Mouse (Mus musculus) CH12.LX (cell line): ENCODE measurements at regions not wholly inside any gene's neighbourhood (a gene's known extent, or its start where the extent isn't known, plus 50 kb on each side); places are given as distances from the start of the nearest gene placed in this dataset.

Source experiments
- DNase-seq: peaks from one replicate; pipeline ENCODE4 v3.0.0-alpha.2; 2013; ENCODE audit errors: extremely low read depth
- H3K27ac ChIP-seq: 2 replicates; pipeline ENCODE4 v1.5.1; 2012; ENCODE audit warnings: low read depth, mild to moderate bottlenecking, control low read depth, moderate library complexity; ENCODE audit not compliant: insufficient read depth
- H3K27me3 ChIP-seq: replicated peaks from 2 replicates; pipeline ENCODE3; 2012; ENCODE audit warnings: inconsistent platforms
- H3K36me3 ChIP-seq, 2 experiments: replicated peaks in 1 of 2; 2 replicates each; pipeline versions ENCODE3 to v1.6.1; 2012; ENCODE audit warnings: inconsistent platforms in 1 of 2, low read length in 1 of 2, mild to moderate bottlenecking in 1 of 2, mixed read lengths in 1 of 2, moderate library complexity in 1 of 2; ENCODE audit not compliant: control insufficient read depth in 1 of 2, insufficient read depth in 1 of 2
- H3K4me1 ChIP-seq, 2 experiments: 2 replicates each; pipeline ENCODE4 v1.6.1; 2012; ENCODE audit warnings: inconsistent platforms in 1 of 2, moderate library complexity in 1 of 2; ENCODE audit not compliant: insufficient read depth in 2 of 2, control insufficient read depth in 1 of 2
- H3K4me2 ChIP-seq: 2 replicates; pipeline ENCODE4 v1.6.1; 2012; ENCODE audit warnings: low read depth, mild to moderate bottlenecking, control low read depth; ENCODE audit not compliant: poor library complexity, insufficient read depth, severe bottlenecking
- H3K4me3 ChIP-seq, 3 experiments: fragments of 150-350 bp in 1 of 3; sonication (generic) in 1 of 3; replicated peaks in 1 of 3; 2 replicates each; pipeline versions ENCODE3 to v1.5.1; 2011 to 2012; ENCODE audit warnings: low read depth in 2 of 3, low read length in 2 of 3, mild to moderate bottlenecking in 2 of 3, moderate library complexity in 2 of 3, control low read depth in 1 of 3, improper control_type of control experiment in 1 of 3, inconsistent platforms in 1 of 3, mixed read lengths in 1 of 3; ENCODE audit not compliant: poor library complexity in 1 of 3
- H3K79me2 ChIP-seq: replicated peaks from 2 replicates; pipeline ENCODE4 v1.6.1; 2012; ENCODE audit warnings: mild to moderate bottlenecking, moderate library complexity; ENCODE audit not compliant: control insufficient read depth, poor library complexity, insufficient read depth, severe bottlenecking; ENCODE audit errors: extremely low read depth
- H3K9ac ChIP-seq: 2 replicates; pipeline ENCODE4 v1.6.1; 2012; ENCODE audit warnings: low read depth, mild to moderate bottlenecking, control low read depth, moderate library complexity; ENCODE audit not compliant: insufficient read depth
- H3K9me3 ChIP-seq: replicated peaks from 2 replicates; pipeline ENCODE3; 2012; ENCODE audit warnings: low read length, inconsistent platforms, mixed read lengths
- BHLHE40 ChIP-seq: IDR thresholded peaks from 2 replicates; pipeline ENCODE4 v1.6.1; 2011; ENCODE audit warnings: mild to moderate bottlenecking, low read depth, low read length, improper control_type of control experiment
- CHD2 ChIP-seq: IDR thresholded peaks from 2 replicates; pipeline ENCODE4 v1.6.1; 2011; ENCODE audit warnings: low read length, improper control_type of control experiment
- CTCF ChIP-seq, 2 experiments: IDR thresholded peaks in 1 of 2; conservative IDR thresholded peaks in 1 of 2; 2 replicates each; pipeline ENCODE4 v1.5.1; 2011 to 2012; ENCODE audit warnings: low read depth in 2 of 2, low read length in 2 of 2, improper control_type of control experiment in 1 of 2, inconsistent platforms in 1 of 2, mild to moderate bottlenecking in 1 of 2, moderate library complexity in 1 of 2
- E2F4 ChIP-seq: IDR thresholded peaks from 2 replicates; pipeline ENCODE4 v1.6.1; 2011; ENCODE audit warnings: low read depth, low read length, improper control_type of control experiment; ENCODE audit not compliant: insufficient replicate concordance
- EP300 ChIP-seq: IDR thresholded peaks from 2 replicates; pipeline ENCODE4 v1.6.1; 2011; ENCODE audit warnings: low read length, improper control_type of control experiment
- GABPA ChIP-seq: IDR thresholded peaks from 2 replicates; pipeline ENCODE4 v1.6.1; 2012; ENCODE audit warnings: low read depth, low read length, improper control_type of control experiment, inconsistent platforms; ENCODE audit not compliant: insufficient replicate concordance
- HCFC1 ChIP-seq: IDR thresholded peaks from 2 replicates; pipeline ENCODE4 v1.6.1; 2012; ENCODE audit warnings: low read depth, mild to moderate bottlenecking, inconsistent platforms, low read length, improper control_type of control experiment
- JUND ChIP-seq: conservative IDR thresholded peaks from 2 replicates; pipeline ENCODE4 v1.6.1; 2011; ENCODE audit warnings: low read depth, low read length, improper control_type of control experiment
- KAT2A ChIP-seq: IDR thresholded peaks from 2 replicates; pipeline ENCODE4 v1.6.1; 2012; ENCODE audit warnings: low read length, improper control_type of control experiment, inconsistent platforms; ENCODE audit not compliant: insufficient replicate concordance
- MAX ChIP-seq: IDR thresholded peaks from 2 replicates; pipeline ENCODE4 v1.6.1; 2011; ENCODE audit warnings: low read length, improper control_type of control experiment
- MAZ ChIP-seq: IDR thresholded peaks from 2 replicates; pipeline ENCODE4 v1.6.1; 2012; ENCODE audit warnings: low read depth, mild to moderate bottlenecking, inconsistent platforms, low read length, improper control_type of control experiment, moderate library complexity
- MYC ChIP-seq: IDR thresholded peaks from 2 replicates; pipeline ENCODE4 v1.6.1; 2011; ENCODE audit warnings: low read depth, mild to moderate bottlenecking, improper control_type of control experiment, low read length
- RAD21 ChIP-seq: IDR thresholded peaks from 2 replicates; pipeline ENCODE4 v1.6.1; 2011; ENCODE audit warnings: low read depth, mild to moderate bottlenecking, low read length, improper control_type of control experiment, moderate library complexity
- SIN3A ChIP-seq: IDR thresholded peaks from 2 replicates; pipeline ENCODE4 v1.6.1; 2012; ENCODE audit warnings: low read length, improper control_type of control experiment, inconsistent platforms
- TBP ChIP-seq: conservative IDR thresholded peaks from 2 replicates; pipeline ENCODE4 v1.6.1; 2011; ENCODE audit warnings: low read depth, low read length, improper control_type of control experiment
- TCF12 ChIP-seq: IDR thresholded peaks from 2 replicates; pipeline ENCODE4 v1.6.1; 2014; ENCODE audit warnings: low read depth, mild to moderate bottlenecking, inconsistent platforms, low read length, improper control_type of control experiment
- USF1 ChIP-seq: IDR thresholded peaks from 2 replicates; pipeline ENCODE4 v1.6.1; 2014; ENCODE audit warnings: low read depth, mild to moderate bottlenecking, inconsistent platforms, low read length, improper control_type of control experiment
- ZKSCAN1 ChIP-seq: IDR thresholded peaks from 2 replicates; pipeline ENCODE4 v1.6.1; 2012; ENCODE audit warnings: low read depth, inconsistent platforms, low read length, improper control_type of control experiment, borderline replicate concordance
- ZMIZ1 ChIP-seq: IDR thresholded peaks from 2 replicates; pipeline ENCODE4 v1.6.1; 2012; ENCODE audit warnings: low read depth, mild to moderate bottlenecking, inconsistent platforms, low read length, improper control_type of control experiment
- dilution Hi-C: fragments of 300-500 bp; cut with MboI; formaldehyde crosslinking; loops from 2 replicates; pipeline ENCODE4 v1.14.3; 2020; ENCODE audit warnings: low sequenced_read_pairs; ENCODE audit not compliant: extremely low pct_unique_long_range_greater_than_20kb, extremely low pct_ligation_motif_present
- in situ Hi-C: fragments of 300-500 bp; cut with MboI; formaldehyde crosslinking; loops from 3 replicates; pipeline ENCODE4 v1.14.3; 2019; ENCODE audit warnings: low sequenced_read_pairs, low pct_ligation_motif_present, low pct_unique_long_range_greater_than_20kb, mixed read lengths

GRCm38 (mm10) chr1:71876712-71877401 lies 223.9 kb upstream of the Fn1 start:
- Histone ChIP-seq H3K4me2 (no peak overlapping the region), H3K4me3 (no peak overlapping the region), H3K4me1 (no peaks in the 10 kb centered on the region), H3K9ac (no peak overlapping the region), H3K79me2 (no peaks in the 10 kb centered on the region), H3K36me3 (no peaks in the 10 kb centered on the region), H3K27me3 (no peaks in the 10 kb centered on the region), H3K27ac (no peak overlapping the region), H3K9me3 (no peaks in the 10 kb centered on the region)
- TF ChIP-seq JUND (no peak), KAT2A (no peak), GABPA (no peak), RAD21 (no peak), ZMIZ1 (no peak), MAX (no peak), USF1 (no peak), HCFC1 (no peak), SIN3A (no peak), CTCF (conservative IDR thresholded peaks at IDR 0.05 in 1 of 2, IDR thresholded peaks at IDR 0.05 in 1 of 2; ENCODE audit: low read depth in 2 of 2, low read length in 2 of 2) (no peak)
- in situ Hi-C loops, result no loop called here
- dilution Hi-C loops, result no loop called here
- DNase-seq, result no peak

GRCm38 (mm10) chr1:71874037-71874436 lies 221.0 kb upstream of the Fn1 start:
- Histone ChIP-seq H3K9ac (no peak overlapping the region), H3K27ac (no peak overlapping the region), H3K9me3 (no peaks in the 10 kb centered on the region), H3K4me1 (no peaks in the 10 kb centered on the region), H3K36me3 (no peaks in the 10 kb centered on the region), H3K4me3 (no peak overlapping the region), H3K27me3 (no peaks in the 10 kb centered on the region), H3K79me2 (no peaks in the 10 kb centered on the region), H3K4me2 (no peak overlapping the region)
- TF ChIP-seq JUND (no peak), E2F4 (no peak), TCF12 (no peak), MAZ (no peak), BHLHE40 (no peak), MYC (no peak), TBP (no peak), CHD2 (no peak), EP300 (no peak), ZKSCAN1 (no peak)
- dilution Hi-C loops (no loop called here), in situ Hi-C loops (no loop called here)
- DNase-seq, result no peak
